Mouse (Mus musculus): ENCODE results near the gene Ppcdc. TPM values are rescaled to one million over a fixed set of nuclear protein-coding genes. Genes with fewer than 3 reads are reported as not detected.

The Ppcdc gene
- polyA plus RNA-seq, 1 experiment from 2014 or later, result 28.1 TPM

DNA sequence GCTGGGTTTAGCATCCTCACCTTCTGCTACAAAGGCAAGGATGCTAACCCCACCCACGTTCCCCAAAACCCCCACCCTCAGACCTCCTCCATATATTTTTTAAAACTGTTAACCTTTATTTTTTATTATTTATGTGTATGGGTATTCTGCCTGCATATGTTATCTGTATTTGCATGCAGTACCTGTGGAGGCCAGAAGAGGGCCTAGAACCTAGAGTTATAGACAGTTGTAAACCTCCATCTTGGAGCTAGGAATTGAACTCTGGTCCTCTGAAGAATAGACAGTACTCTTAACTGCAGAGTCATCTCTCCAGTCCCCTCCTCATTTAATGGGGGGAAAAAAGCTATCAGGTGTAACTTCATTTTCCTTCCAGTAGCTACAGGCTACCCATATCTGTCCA is 9.8 kb upstream of the Ppcdc start:
- WGBS, result 53% methylated on average over 1 of the region's 1 CpGs
- no peaks in the 10 kb centered on the region for H3K27me3 ChIP-seq

GRCm38 (mm10) chr9:57440620-57441019 is 696 bp upstream of the Ppcdc start:
- Histone ChIP-seq H3K9me3 (replicated peaks) (no peaks in the 10 kb centered on the region), H3K4me1 (0 out of 2 replicates have a peak, but pooled peaks cover 6% of the 10 kb centered on the region), H3K4me2 (replicated peaks) (no peak overlapping the region), H3K4me3 (replicated peaks) (no peak overlapping the region), H3K36me3 (0 out of 2 replicates have a peak, but pooled peaks cover 8% of the 10 kb centered on the region), H3K9ac (no peak overlapping the region), H3K27ac (replicated peaks) (no peak overlapping the region), H3K27me3 (no peaks in the 10 kb centered on the region)
- no peak for ATAC-seq (ENCODE audit: insufficient number of reproducible peaks, low FRiP score, low TSS enrichment, low read depth)
- 90% methylated on average over 1 of the region's 1 CpGs for WGBS

More for the DNA sequence above, 9.8 kb upstream of the Ppcdc start:
- H3K4me1 ChIP-seq, result no peaks in the 10 kb centered on the region
- H3K4me3 ChIP-seq (replicated peaks), result no peak overlapping the region
- H3K9me3 ChIP-seq (replicated peaks), result no peaks in the 10 kb centered on the region
- no peak overlapping the region for H3K4me2 ChIP-seq (replicated peaks)
- no peak overlapping the region for H3K27ac ChIP-seq (replicated peaks)
- peaks cover 17% of the 10 kb centered on the region for H3K36me3 ChIP-seq
- H3K9ac ChIP-seq, result no peak overlapping the region
- no peak for ATAC-seq (ENCODE audit: insufficient number of reproducible peaks, low FRiP score, low TSS enrichment, low read depth)

GRCm38 (mm10) chr9:57439083-57439482 is 841 bp downstream of the Ppcdc start:
- H3K9me3 ChIP-seq (replicated peaks), result no peaks in the 10 kb centered on the region
- H3K4me2 ChIP-seq (replicated peaks), result peak overlapping the region; percentile 60
- no peak for ATAC-seq (ENCODE audit: insufficient number of reproducible peaks, low FRiP score, low TSS enrichment, low read depth)
- no peaks in the 10 kb centered on the region for H3K27me3 ChIP-seq
- no peak overlapping the region for H3K9ac ChIP-seq
- 0 out of 2 replicates have a peak, but pooled peaks cover 6% of the 10 kb centered on the region for H3K4me1 ChIP-seq
- H3K4me3 ChIP-seq (replicated peaks), result peak overlapping the region; percentile 56
- H3K36me3 ChIP-seq, result 0 out of 2 replicates have a peak, but pooled peaks cover 3% of the 10 kb centered on the region
- H3K27ac ChIP-seq (replicated peaks), result peak overlapping the region; percentile 85
- 25% methylated on average over 7 of the region's 7 CpGs for WGBS

DNA sequence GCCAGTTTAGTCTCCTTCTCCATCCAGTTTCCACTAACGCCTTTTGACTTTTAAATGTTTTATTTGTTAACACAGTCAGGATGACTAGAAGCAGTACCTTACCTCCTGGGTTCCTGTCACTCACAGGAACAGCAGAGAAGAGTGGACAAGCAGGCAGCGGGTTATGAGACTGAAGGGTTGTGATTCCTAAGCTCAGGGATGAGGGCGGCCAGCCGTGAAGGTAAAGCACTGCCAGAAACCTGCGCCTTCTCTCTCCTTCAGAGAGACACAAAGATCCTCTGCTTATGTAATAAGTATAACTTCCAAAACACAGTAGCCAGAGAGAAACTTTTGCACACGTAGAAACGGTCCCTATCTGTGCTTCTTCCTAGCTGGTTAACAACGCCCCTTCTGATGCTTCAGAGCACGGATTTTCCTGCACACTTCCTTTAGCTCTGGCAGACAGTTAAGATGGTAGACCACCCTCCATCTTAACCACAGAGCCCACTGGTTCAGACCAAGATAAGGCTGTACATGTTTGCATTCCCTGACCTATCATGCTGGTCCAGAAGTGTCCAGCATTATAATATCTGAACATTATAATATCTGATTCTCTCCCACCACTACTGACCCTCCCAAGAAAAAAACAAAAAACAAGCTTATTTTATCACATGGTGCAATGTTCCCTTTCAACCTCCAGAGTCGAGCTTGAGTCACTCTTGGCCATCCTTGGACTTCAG is 1.9 kb downstream of the Ppcdc start:
- WGBS, result 81% methylated on average over 10 of the region's 10 CpGs
- H3K27me3 ChIP-seq, result no peaks in the 10 kb centered on the region
- no peak overlapping the region for H3K27ac ChIP-seq (replicated peaks)
- ATAC-seq (ENCODE audit: insufficient number of reproducible peaks, low FRiP score, low TSS enrichment, low read depth), result no peak
- H3K4me2 ChIP-seq (replicated peaks), result no peak overlapping the region
- H3K9me3 ChIP-seq (replicated peaks), result no peaks in the 10 kb centered on the region
- H3K4me3 ChIP-seq (replicated peaks), result no peak overlapping the region
- H3K9ac ChIP-seq, result no peak overlapping the region
- H3K36me3 ChIP-seq, result 0 out of 2 replicates have a peak, but pooled peaks cover 2% of the 10 kb centered on the region
- H3K4me1 ChIP-seq, result peaks cover 15% of the 10 kb centered on the region

- no peaks in the 10 kb centered on the region for H3K9me3 ChIP-seq (replicated peaks)
- no peak overlapping the region for H3K9ac ChIP-seq
- no peaks in the 10 kb centered on the region for H3K27me3 ChIP-seq
- no peak for ATAC-seq (ENCODE audit: insufficient number of reproducible peaks, low FRiP score, low TSS enrichment, low read depth)
- H3K27ac ChIP-seq (replicated peaks), result no peak overlapping the region
- H3K4me1 ChIP-seq, result peaks cover 23% of the 10 kb centered on the region
- WGBS, result 84% methylated on average over 5 of the region's 5 CpGs
- no peak overlapping the region for H3K4me2 ChIP-seq (replicated peaks)
- H3K36me3 ChIP-seq, result no peaks in the 10 kb centered on the region
- no peak overlapping the region for H3K4me3 ChIP-seq (replicated peaks)
Measured at GRCm38 (mm10) chr9:57436166-57436565, 3.8 kb downstream of the Ppcdc start.

DNA sequence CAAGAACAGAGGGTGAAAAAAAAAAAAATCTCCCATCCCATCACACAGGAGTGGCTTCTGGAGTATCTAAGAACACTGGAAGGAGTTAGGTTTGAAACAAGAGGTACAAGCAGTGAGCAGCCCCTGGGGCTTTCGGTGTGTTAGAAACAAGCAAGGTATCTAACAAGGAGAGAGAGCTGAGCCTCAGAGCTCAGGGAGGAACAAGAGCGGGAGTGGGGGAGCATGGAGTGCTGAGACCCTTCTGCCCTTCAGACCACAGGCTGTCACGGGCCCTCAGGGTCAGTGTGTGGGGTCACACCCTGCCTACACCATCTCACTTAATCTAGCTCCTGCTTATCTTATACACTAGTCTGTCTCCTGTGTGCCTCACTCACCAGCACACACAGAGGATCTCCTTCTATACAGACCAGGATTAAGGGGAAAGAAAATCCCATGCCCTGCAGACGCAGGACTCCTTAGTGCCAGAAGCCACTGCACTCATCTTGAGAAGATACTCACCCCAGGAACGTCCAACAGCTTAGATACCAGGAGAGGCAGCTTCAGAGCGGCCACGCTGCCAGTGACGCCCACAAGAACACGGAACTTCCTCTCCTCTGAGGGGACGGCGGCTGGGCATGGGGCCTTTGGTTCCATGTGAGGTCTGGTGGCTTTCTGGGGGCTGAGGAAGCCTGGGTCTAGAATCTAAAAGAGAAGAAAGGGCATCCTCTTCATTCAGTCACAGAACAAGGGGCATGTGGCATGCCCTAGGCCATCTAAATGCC is 5.3 kb downstream of the Ppcdc start:
- ATAC-seq (ENCODE audit: insufficient number of reproducible peaks, low FRiP score, low TSS enrichment, low read depth), result no peak

GRCm38 (mm10) chr9:57433097-57434032 is 6.6 kb downstream of the Ppcdc start:
- Histone ChIP-seq H3K4me2 (replicated peaks) (0 out of 2 replicates have a peak overlapping the region, but pooled peaks have one; percentile 0), H3K9ac (no peak overlapping the region)

More for the DNA sequence above, 5.3 kb downstream of the Ppcdc start:
- Histone ChIP-seq H3K4me2 (replicated peaks) (no peak overlapping the region), H3K9ac (no peak overlapping the region), H3K27ac (replicated peaks) (no peak overlapping the region), H3K4me3 (replicated peaks) (no peak overlapping the region), H3K9me3 (replicated peaks) (no peaks in the 10 kb centered on the region), H3K27me3 (no peaks in the 10 kb centered on the region), H3K36me3 (no peaks in the 10 kb centered on the region), H3K4me1 (peaks cover 23% of the 10 kb centered on the region)
- 85% methylated on average over 11 of the region's 11 CpGs for WGBS

GRCm38 (mm10) chr9:57432480-57432879 is 7.4 kb downstream of the Ppcdc start:
- H3K27ac ChIP-seq (replicated peaks), result peak overlapping the region; percentile 87
- H3K4me2 ChIP-seq (replicated peaks), result no peak overlapping the region
- no peak overlapping the region for H3K9ac ChIP-seq
- no peak for ATAC-seq (ENCODE audit: insufficient number of reproducible peaks, low FRiP score, low TSS enrichment, low read depth)
- H3K4me1 ChIP-seq, result peaks cover 32% of the 10 kb centered on the region
- H3K4me3 ChIP-seq (replicated peaks), result no peak overlapping the region
- WGBS, result 89% methylated on average over 3 of the region's 3 CpGs
- H3K36me3 ChIP-seq, result no peaks in the 10 kb centered on the region
- H3K27me3 ChIP-seq, result no peaks in the 10 kb centered on the region
- H3K9me3 ChIP-seq (replicated peaks), result no peaks in the 10 kb centered on the region

More at GRCm38 (mm10) chr9:57433097-57434032, 6.6 kb downstream of the Ppcdc start:
- peak; percentile 81 for ATAC-seq (ENCODE audit: insufficient number of reproducible peaks, low FRiP score, low TSS enrichment, low read depth)
- H3K27ac ChIP-seq (replicated peaks), result peak overlapping the region; percentile 87
- no peaks in the 10 kb centered on the region for H3K36me3 ChIP-seq
- no peaks in the 10 kb centered on the region for H3K27me3 ChIP-seq
- no peaks in the 10 kb centered on the region for H3K9me3 ChIP-seq (replicated peaks)
- WGBS, result 6% methylated on average over 11 of the region's 11 CpGs
- H3K4me1 ChIP-seq, result peaks cover 25% of the 10 kb centered on the region
- H3K4me3 ChIP-seq (replicated peaks), result no peak overlapping the region; the same call in 1 of the 2 replicates

- 46% methylated on average over 9 of the region's 9 CpGs for WGBS
- Histone ChIP-seq H3K4me2 (replicated peaks) (no peak overlapping the region), H3K4me1 (peaks cover 32% of the 10 kb centered on the region)
Measured at GRCm38 (mm10) chr9:57431202-57431601, 8.7 kb downstream of the Ppcdc start.

DNA sequence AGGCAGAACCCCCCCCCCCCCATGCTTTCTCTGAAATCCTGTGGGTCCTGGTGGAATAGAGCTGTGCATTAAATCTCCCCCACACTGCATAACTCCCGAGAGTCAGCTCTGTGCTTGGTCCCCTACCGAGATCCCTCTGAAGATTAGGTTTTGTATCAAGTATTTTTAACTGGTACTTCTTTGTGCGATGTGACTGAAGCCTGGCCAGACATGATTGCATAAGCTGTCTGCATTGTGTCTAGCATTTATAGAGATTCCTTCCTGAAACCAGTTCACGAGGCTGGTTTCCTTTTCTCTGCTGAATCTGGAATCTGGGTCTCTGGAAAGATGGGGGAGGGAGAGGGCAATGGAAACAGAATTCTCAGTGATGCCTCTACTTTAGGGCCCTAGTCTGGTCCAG is 11.5 kb downstream of the Ppcdc start:
- Histone ChIP-seq H3K27ac (replicated peaks) (no peak overlapping the region), H3K4me2 (replicated peaks) (no peak overlapping the region), H3K4me1 (peaks cover 29% of the 10 kb centered on the region), H3K36me3 (no peaks in the 10 kb centered on the region), H3K27me3 (no peaks in the 10 kb centered on the region), H3K4me3 (replicated peaks) (no peak overlapping the region), H3K9me3 (replicated peaks) (no peaks in the 10 kb centered on the region), H3K9ac (no peak overlapping the region)
- no peak for ATAC-seq (ENCODE audit: insufficient number of reproducible peaks, low FRiP score, low TSS enrichment, low read depth)
- WGBS, result 29% methylated on average over 4 of the region's 4 CpGs

More at GRCm38 (mm10) chr9:57431202-57431601, 8.7 kb downstream of the Ppcdc start:
- Histone ChIP-seq H3K4me3 (replicated peaks) (no peak overlapping the region), H3K36me3 (no peaks in the 10 kb centered on the region), H3K27ac (replicated peaks) (no peak overlapping the region), H3K27me3 (no peaks in the 10 kb centered on the region), H3K9ac (no peak overlapping the region), H3K9me3 (replicated peaks) (no peaks in the 10 kb centered on the region)
- ATAC-seq (ENCODE audit: insufficient number of reproducible peaks, low FRiP score, low TSS enrichment, low read depth), result no peak
